Mouse (Mus musculus) Patski (cell line): ENCODE measurements around the gene Rbms3. TPM values are rescaled to one million over a fixed set of nuclear protein-coding genes. Genes with fewer than 3 reads are reported as not detected.

Source experiments
- ATAC-seq: fragments of 100-300 bp; one replicate; pipeline ENCODE4 v1.8.0; 2021
- CTCF ChIA-PET: fragments of 350-600 bp; sonication (Branson Sonifier 250); formaldehyde crosslinking; loops from one replicate; lab custom pipeline; 2022; ENCODE audit warnings: inconsistent platforms; lab: Charles Lee
- POLR2A ChIA-PET: fragments of 350-600 bp; sonication (Branson Sonifier 250); formaldehyde crosslinking; loops from one replicate; lab custom pipeline; 2022; ENCODE audit warnings: antibody characterized with exemption, inconsistent platforms; lab: Charles Lee
- DNase-seq: peaks from one replicate; pipeline ENCODE4 v3.0.0-alpha.2; 2011; ENCODE audit warnings: low read depth, low spot score
- H3K27me3 ChIP-seq: fragments of 371-371 bp; one replicate; pipeline ENCODE4 v1.5.1; 2021
- CTCF ChIP-seq: fragments of 100-300 bp; IDR thresholded peaks from one replicate; pipeline ENCODE4 v1.5.1; 2021
- in situ Hi-C: fragments of 300-500 bp; cut with MboI; formaldehyde crosslinking; loops from 3 replicates; pipeline ENCODE4 v1.11.1; 2018; ENCODE audit warnings: low pct_unique_long_range_greater_than_20kb, mixed read lengths
- polyA plus RNA-seq: library from polyadenylated mRNA; unstranded; gene quantifications from one replicate; pipeline ENCODE4 v1.2.3, GENCODE M21; 2021

Gene Rbms3
- polyA plus RNA-seq: 8.1 TPM

- ATAC-seq (no peak), DNase-seq (no peak)
- H3K27me3 ChIP-seq: no peaks in the 10 kb centered on the region
- in situ Hi-C loops: no loop called here
- ChIA-PET CTCF (no interaction called here), POLR2A (no interaction called here)
- no peak for TF ChIP-seq CTCF
These were observed at the start of gene Rbms3 for GRCm38 (mm10) chr9:117629771-117630170. TSS of gene Rbms3 (minus strand) at chr9:117629913.

DNA sequence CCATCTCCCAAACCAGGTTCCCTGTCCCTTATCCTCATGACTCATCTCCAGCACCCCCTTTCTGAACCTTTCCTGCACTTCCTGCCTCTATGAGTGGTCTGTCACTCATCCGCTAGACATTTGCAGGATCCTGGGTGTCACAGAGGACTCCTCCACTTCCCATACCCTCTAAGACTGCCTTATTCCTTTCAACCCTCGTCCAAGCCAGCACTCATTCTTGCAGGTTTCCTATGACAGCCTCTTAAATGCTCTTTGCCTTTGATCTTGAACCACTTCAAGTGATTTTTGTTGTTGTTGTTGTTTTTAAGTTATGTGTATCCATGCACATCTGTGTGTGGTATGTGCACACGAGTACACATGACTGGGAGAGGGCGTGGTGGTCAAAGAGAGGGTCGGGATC, 43.6 kb upstream of the Rbms3 start:
- CTCF ChIA-PET: no interaction called here
- in situ Hi-C loops: no loop called here
- no peak for TF ChIP-seq CTCF
- peaks cover 6% of the 10 kb centered on the region for H3K27me3 ChIP-seq
- DNase-seq (no peak), ATAC-seq (no peak)
- POLR2A ChIA-PET: no interaction called here

GRCm38 (mm10) chr9:117654626-117655025, 24.9 kb upstream of the Rbms3 start:
- CTCF ChIA-PET: no interaction called here
- no peaks in the 10 kb centered on the region for H3K27me3 ChIP-seq
- in situ Hi-C loops: no loop called here
- POLR2A ChIA-PET: interaction anchor here (0.6 kb wide), 1 partner anchor 286 kb away, joined by 3 read pairs; no protein-coding TSS in a partner anchor
- DNase-seq: no peak
- no peak for TF ChIP-seq CTCF
- ATAC-seq: no peak

DNA sequence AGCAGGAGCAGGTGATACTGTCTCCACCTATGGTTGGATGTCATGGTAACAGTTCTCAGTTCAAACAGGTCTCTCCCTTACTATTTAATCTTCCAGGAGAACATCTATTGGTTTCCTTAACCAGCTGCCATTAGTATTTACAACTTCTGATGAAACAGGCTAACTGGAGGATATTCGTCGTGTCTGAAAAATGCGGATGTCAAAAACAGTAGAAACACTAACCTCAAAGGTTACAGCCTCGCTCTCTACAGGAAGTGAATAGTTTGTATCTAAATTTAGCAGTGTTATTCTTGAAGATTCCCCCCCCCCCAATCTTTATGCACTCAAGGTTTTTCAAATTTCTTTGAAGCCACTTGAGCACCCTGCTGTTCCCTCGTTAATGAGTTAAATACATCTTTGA, 23.9 kb upstream of the Rbms3 start:
- no peaks in the 10 kb centered on the region for H3K27me3 ChIP-seq
- in situ Hi-C loops: no loop called here
- ChIA-PET POLR2A (no interaction called here), CTCF (no interaction called here)
- no peak for TF ChIP-seq CTCF
- DNase-seq (no peak), ATAC-seq (no peak)

GRCm38 (mm10) chr9:117646131-117646530, 16.4 kb upstream of the Rbms3 start:
- no peak for TF ChIP-seq CTCF
- in situ Hi-C loops: no loop called here
- no peak for DNase-seq
- ChIA-PET POLR2A (no interaction called here), CTCF (interaction anchor here (0.7 kb wide), 1 partner anchor 18 kb away, joined by 3 read pairs; no protein-coding TSS in a partner anchor)
- H3K27me3 ChIP-seq: peaks cover 7% of the 10 kb centered on the region
- no peak for ATAC-seq

DNA sequence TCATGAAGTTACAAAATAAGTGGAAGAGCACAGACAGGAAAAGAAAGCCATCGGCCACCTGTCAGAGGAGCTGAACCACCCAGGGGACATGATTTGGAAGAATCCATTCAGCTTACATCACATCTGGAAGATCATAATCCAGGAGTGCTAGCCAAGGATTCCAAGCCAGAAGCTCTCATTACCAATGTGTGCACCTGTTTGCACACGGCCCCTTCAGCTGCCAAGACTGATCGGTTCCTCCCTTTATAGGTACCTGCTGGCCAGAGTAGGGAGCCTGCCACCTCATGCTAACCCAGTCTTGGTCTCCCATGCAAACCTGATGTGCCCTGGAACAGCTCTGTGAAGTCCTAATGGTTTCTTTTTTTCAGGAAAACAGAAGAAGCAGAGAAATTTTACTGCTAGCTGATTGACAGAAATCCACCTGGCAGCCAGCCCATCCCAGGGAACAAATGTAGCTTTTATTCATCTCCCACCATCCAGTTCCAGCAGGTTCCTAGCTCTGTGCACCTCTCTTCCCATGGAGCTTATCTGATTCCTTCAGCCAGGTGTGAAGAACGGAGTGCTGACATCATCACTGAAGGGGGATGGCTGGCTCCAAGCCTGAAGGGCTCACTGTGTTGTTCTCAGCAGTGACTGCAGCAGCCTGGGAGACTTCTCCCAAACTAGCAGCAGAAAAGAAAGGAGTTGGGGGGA, 11.5 kb upstream of the Rbms3 start:
- TF ChIP-seq CTCF: no peak
- POLR2A ChIA-PET: no interaction called here
- DNase-seq (no peak), ATAC-seq (no peak)
- in situ Hi-C loops: no loop called here
- peaks cover 8% of the 10 kb centered on the region for H3K27me3 ChIP-seq
- CTCF ChIA-PET: no interaction called here

GRCm38 (mm10) chr9:117638623-117639185, 9.0 kb upstream of the Rbms3 start:
- no peak for ATAC-seq
- ChIA-PET CTCF (no interaction called here), POLR2A (no interaction called here)
- TF ChIP-seq CTCF: no peak
- H3K27me3 ChIP-seq: peaks cover 8% of the 10 kb centered on the region
- DNase-seq: no peak
- in situ Hi-C loops: no loop called here

DNA sequence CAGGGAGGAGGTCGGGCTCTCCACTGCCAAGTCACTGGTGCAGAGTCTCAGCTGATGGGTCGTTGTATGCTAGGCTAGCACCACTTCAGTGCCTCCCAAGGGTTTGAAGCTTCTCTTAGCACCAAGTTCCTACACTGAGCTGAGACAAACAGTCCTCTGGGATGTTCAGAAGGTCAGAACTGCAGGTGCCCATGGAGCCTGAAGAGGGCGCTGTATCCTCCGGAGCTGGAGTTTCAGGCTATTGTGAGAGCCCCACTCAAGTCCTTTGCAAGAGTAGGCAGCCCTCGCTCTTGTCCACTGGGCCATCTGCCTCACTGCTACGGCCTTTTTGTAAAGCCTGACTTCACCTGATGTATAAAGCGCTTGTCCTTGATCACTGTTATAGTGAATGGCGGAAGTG, 6.8 kb upstream of the Rbms3 start:
- no peak for DNase-seq
- peaks cover 3% of the 10 kb centered on the region for H3K27me3 ChIP-seq
- in situ Hi-C loops: no loop called here
- POLR2A ChIA-PET: no interaction called here
- CTCF ChIA-PET: interaction anchor here (0.7 kb wide), 1 partner anchor 13 kb away, joined by 3 read pairs; no protein-coding TSS in a partner anchor
- no peak for TF ChIP-seq CTCF
- no peak for ATAC-seq

DNA sequence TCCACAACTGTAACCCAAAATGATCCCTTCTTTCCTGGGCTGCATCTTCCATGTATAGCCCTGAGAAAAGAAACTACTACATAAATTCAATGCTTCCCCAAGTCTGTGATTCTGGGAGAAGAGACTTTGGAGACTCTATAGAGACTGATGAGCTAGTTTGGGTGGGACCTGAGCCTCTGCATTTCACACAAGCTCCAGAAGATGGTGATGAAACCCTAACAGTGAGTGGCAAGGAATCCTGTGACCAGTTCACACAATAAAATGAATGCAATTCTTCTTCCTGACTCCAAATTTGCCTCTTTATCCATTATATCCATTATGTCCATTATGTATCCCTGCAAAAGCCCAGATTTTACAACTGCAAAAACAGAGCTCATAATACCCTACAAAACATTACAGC, 2.5 kb downstream of the Rbms3 start:
- ChIA-PET CTCF (no interaction called here), POLR2A (no interaction called here)
- in situ Hi-C loops: no loop called here

GRCm38 (mm10) chr9:117600781-117601180, 28.9 kb downstream of the Rbms3 start:
- CTCF ChIA-PET: no interaction called here
- POLR2A ChIA-PET: no interaction called here
- ATAC-seq (no peak), DNase-seq (no peak)
- in situ Hi-C loops: no loop called here
- TF ChIP-seq CTCF: no peak
- H3K27me3 ChIP-seq: peaks cover 11% of the 10 kb centered on the region

More for the DNA sequence above, 2.5 kb downstream of the Rbms3 start:
- ATAC-seq (no peak), DNase-seq (no peak)
- no peak for TF ChIP-seq CTCF
- H3K27me3 ChIP-seq: no peaks in the 10 kb centered on the region

- POLR2A ChIA-PET: no interaction called here
- no peak for ATAC-seq
- CTCF ChIA-PET: interaction anchor here (0.9 kb wide), 1 partner anchor 10 kb away, joined by 3 read pairs; no protein-coding TSS in a partner anchor
- peaks cover 15% of the 10 kb centered on the region for H3K27me3 ChIP-seq
- no peak for DNase-seq
- no peak for TF ChIP-seq CTCF
- in situ Hi-C loops: no loop called here
These were observed 30.4 kb downstream of the Rbms3 start for GRCm38 (mm10) chr9:117599341-117599740.
